ENCODE assay signal across 9 mouse cellular contexts in the genomic region with DNA sequence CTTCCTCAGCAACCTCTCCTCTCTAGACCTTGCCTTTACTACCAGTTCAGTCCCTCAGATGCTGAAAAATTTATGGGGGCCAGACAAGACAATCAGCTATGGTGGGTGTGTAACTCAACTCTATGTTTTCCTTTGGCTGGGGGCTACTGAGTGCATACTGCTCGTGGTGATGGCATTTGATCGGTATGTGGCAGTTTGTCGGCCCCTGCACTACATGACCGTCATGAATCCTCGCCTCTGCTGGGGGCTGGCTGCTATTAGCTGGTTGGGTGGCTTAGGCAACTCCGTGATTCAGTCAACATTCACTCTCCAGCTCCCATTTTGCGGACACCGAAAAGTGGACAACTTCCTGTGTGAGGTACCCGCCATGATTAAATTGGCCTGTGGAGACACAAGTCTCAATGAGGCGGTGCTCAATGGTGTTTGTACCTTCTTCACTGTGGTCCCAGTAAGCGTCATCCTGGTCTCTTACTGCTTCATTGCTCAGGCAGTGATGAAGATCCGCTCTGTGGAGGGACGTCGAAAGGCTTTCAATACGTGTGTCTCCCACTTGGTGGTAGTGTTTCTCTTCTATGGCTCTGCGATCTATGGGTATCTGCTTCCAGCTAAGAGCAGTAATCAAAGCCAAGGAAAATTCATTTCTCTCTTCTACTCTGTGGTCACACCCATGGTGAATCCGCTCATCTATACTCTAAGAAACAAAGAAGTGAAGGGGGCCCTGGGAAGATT. TPM values are rescaled to one million over a fixed set of nuclear protein-coding genes. Genes with fewer than 3 reads are reported as not detected.
DNase-seq lines count a peak whose midpoint lies in the region; ATAC-seq and TF ChIP-seq lines count a peak whose summit lies in the region.
"Had no signal": no experiment of that assay in that cellular context is flagged by ENCODE, and none has a peak within 500 bp of the region (broad histone marks: within the 10 kb centered on the region; RNA-seq: fewer than 3 reads in every experiment).

No protein-coding gene starts in this region.

- no peak for ATAC-seq in midbrain, embryonic 11.5 days (ENCODE audit: low FRiP score)

- no peak overlapping the region for H3K9ac ChIP-seq in midbrain, embryonic 11.5 days (ENCODE audit: low read length)

- H3K27me3 ChIP-seq in midbrain, embryonic 11.5 days (ENCODE audit: control insufficient read depth, insufficient read depth, low read length), result no peaks in the 10 kb centered on the region

- no peaks in the 10 kb centered on the region for H3K4me1 ChIP-seq in midbrain, embryonic 11.5 days (ENCODE audit: control insufficient read depth, insufficient read depth, low read length)

- WGBS in midbrain, embryonic 11.5 days, result 63% methylated on average over 17 of the region's 17 CpGs

- H3K9me3 ChIP-seq in midbrain, embryonic 11.5 days (ENCODE audit: control insufficient read depth, low read length), result no peaks in the 10 kb centered on the region

- DNase-seq in layer of hippocampus, adult 2 months (ENCODE audit: low spot score in 2 of 2), result peak; percentile 41 to 55
- no peak for DNase-seq in layer of hippocampus, adult 11-12 months (ENCODE audit: low spot score)
- peak; percentile 55 for DNase-seq in MN1 (ENCODE audit: low spot score)
- DNase-seq in heart, postnatal 14 days, result peak; percentile 29 to 48
- peak; percentile 24 for DNase-seq in lung, postnatal 14 days
- DNase-seq in midbrain, embryonic 11.5 days (ENCODE audit: low spot score, missing footprints), result no peak
- no peak for DNase-seq in Muller cell, postnatal 12 days (ENCODE audit: inconsistent ontology term)
- no peak for DNase-seq in gastrocnemius, postnatal 10 days

- no peaks in the 10 kb centered on the region for H3K36me3 ChIP-seq in midbrain, embryonic 11.5 days (ENCODE audit: control insufficient read depth, insufficient read depth, low read length)

- peak; percentile 83 for TF ChIP-seq CTCF in layer of hippocampus, adult 2 months (conservative IDR thresholded peaks at IDR 0.05)

- no peak overlapping the region for H3K4me2 ChIP-seq in midbrain, embryonic 11.5 days

- no peak overlapping the region for H3K27ac ChIP-seq in layer of hippocampus, adult 2 months
- H3K27ac ChIP-seq in midbrain, embryonic 11.5 days (ENCODE audit: low read depth, low read length), result no peak overlapping the region

- no peak overlapping the region for H3K4me3 ChIP-seq in layer of hippocampus, adult 2 months
- no peak overlapping the region for H3K4me3 ChIP-seq in midbrain, embryonic 11.5 days (ENCODE audit: low read depth, low read length)

- intact Hi-C loops in heart, postnatal 14 days (cut with DNase I), result loop anchor here (2.0 kb wide), 1 partner anchor 163 kb away; the partner anchor contains the start of gene Slx4

RNA-seq across cellular contexts. Expression of gene Zfp174, which starts 7.7 kb away (rescaled TPM):
- total RNA-seq in layer of hippocampus, adult 2 months (2021), result 1 to 10 TPM; 4.8 to 5.3 TPM
- 1 to 10 TPM; 1.3 to 1.4 TPM for total RNA-seq in heart, postnatal 14 days (2021)
- polyA plus RNA-seq in midbrain, embryonic 11.5 days (2014; fragmentation: Nextera tagmentation; extraction: Ambion mirVana), result 1.3 and 1.6 TPM in 2 replicates
- total RNA-seq in gastrocnemius, postnatal 10 days (2021), result 1 to 10 TPM; 1.2 to 1.6 TPM

RNA-seq across cellular contexts. Expression of gene Olfr15, which starts 8.6 kb away (rescaled TPM):
- not detected for total RNA-seq in layer of hippocampus, adult 2 months (2021)
- not detected for total RNA-seq in heart, postnatal 14 days (2021)
- polyA plus RNA-seq in midbrain, embryonic 11.5 days (2014; fragmentation: Nextera tagmentation; extraction: Ambion mirVana), result not detected in 2 replicates
- not detected for total RNA-seq in gastrocnemius, postnatal 10 days (2021)
- total RNA-seq: layer of hippocampus, postnatal 36 days had no signal

RNA-seq across cellular contexts. Expression of gene Naa60, which starts 32.9 kb away (rescaled TPM):
- 10 to 100 TPM; 89.3 to 95.2 TPM for total RNA-seq in layer of hippocampus, adult 2 months (2021)
- 10 to 100 TPM; 57.6 to 61.7 TPM for total RNA-seq in heart, postnatal 14 days (2021)
- 62.6 and 64.0 TPM in 2 replicates for polyA plus RNA-seq in midbrain, embryonic 11.5 days (2014; fragmentation: Nextera tagmentation; extraction: Ambion mirVana)
- 10 to 100 TPM; 31.5 to 34.3 TPM for total RNA-seq in gastrocnemius, postnatal 10 days (2021)

RNA-seq across cellular contexts. Expression of gene Zfp597, which starts 45.0 kb away (rescaled TPM):
- total RNA-seq in layer of hippocampus, adult 2 months (2021), result 10 to 100 TPM; 21.3 to 23.0 TPM
- 10 to 100 TPM; 10.9 to 13.5 TPM for total RNA-seq in heart, postnatal 14 days (2021)
- 9.3 and 9.5 TPM in 2 replicates for polyA plus RNA-seq in midbrain, embryonic 11.5 days (2014; fragmentation: Nextera tagmentation; extraction: Ambion mirVana)
- total RNA-seq in gastrocnemius, postnatal 10 days (2021), result 1 to 10 TPM; 7.0 to 8.9 TPM

RNA-seq across cellular contexts. Expression of gene Gm20695, which starts 45.1 kb away (rescaled TPM):
- under 1 TPM in 1 of 2 experiments, not detected in 1; 0.91 TPM for total RNA-seq in layer of hippocampus, adult 2 months (2021)
- total RNA-seq in heart, postnatal 14 days (2021), result not detected
- polyA plus RNA-seq in midbrain, embryonic 11.5 days (2014; fragmentation: Nextera tagmentation; extraction: Ambion mirVana), result 2.1 and 4.4 TPM in 2 replicates
- 1 to 10 TPM in 1 of 2 experiments, under 1 TPM in 1; 0.61 to 1.0 TPM for total RNA-seq in gastrocnemius, postnatal 10 days (2021)

Comparison
In these comparisons a context has a peak if more than half of its experiments do, and no peak if none do; other contexts are left out.
1. DNase-seq: peak in layer of hippocampus, adult 2 months (2 of 2), MN1 (single experiment), heart, postnatal 14 days (2 of 2) and lung, postnatal 14 days (single experiment); none in layer of hippocampus, adult 11-12 months (single experiment), midbrain, embryonic 11.5 days (single experiment), Muller cell, postnatal 12 days (single experiment) and gastrocnemius, postnatal 10 days (single experiment).